Mouse (Mus musculus): ENCODE measurements around the gene Gm20518. TPM values are rescaled to one million over a fixed set of nuclear protein-coding genes. Genes with fewer than 3 reads are reported as not detected.
A peak's percentile ranks its signal among the peaks of the same experiment; 100 is the strongest.

Gm20518 gene
- polyA plus RNA-seq, 1 experiment from 2014 or later = 0.20 TPM

- no peak for DNase-seq (ENCODE audit: low spot score)
These were observed 4.6 kb upstream of the Gm20518 start for GRCm38 (mm10) chr16:17896091-17896490.

- no peak for DNase-seq (ENCODE audit: low spot score)
These were observed 2.5 kb upstream of the Gm20518 start, which contains the start of gene Tssk1 for GRCm38 (mm10) chr16:17893923-17894322. Tssk1 (plus strand) TSS chr16:17894223.

GRCm38 (mm10) chr16:17892606-17893005 is 1.1 kb upstream of the Gm20518 start:
- no peak for DNase-seq (ENCODE audit: low spot score)

GRCm38 (mm10) chr16:17890917-17891566 is 429 bp downstream of the Gm20518 start:
- DNase-seq (ENCODE audit: low spot score) = no peak

GRCm38 (mm10) chr16:17890342-17890727 is 1.1 kb downstream of the Gm20518 start:
- DNase-seq (ENCODE audit: low spot score) = no peak

GRCm38 (mm10) chr16:17889689-17890341 is 1.7 kb downstream of the Gm20518 start:
- DNase-seq (ENCODE audit: low spot score) = no peak

GRCm38 (mm10) chr16:17884116-17884515 is 7.4 kb downstream of the Gm20518 start:
- DNase-seq (ENCODE audit: low spot score) = no peak

GRCm38 (mm10) chr16:17882196-17882595 is 9.3 kb downstream of the Gm20518 start:
- no peak for DNase-seq (ENCODE audit: low spot score)

- DNase-seq (ENCODE audit: low spot score) = no peak
These were observed 11.9 kb downstream of the Gm20518 start for GRCm38 (mm10) chr16:17879571-17879970.

GRCm38 (mm10) chr16:17876096-17876495 is 15.4 kb downstream of the Gm20518 start:
- no peak for DNase-seq (ENCODE audit: low spot score)

GRCm38 (mm10) chr16:17875174-17875573 is 16.3 kb downstream of the Gm20518 start:
- no peak for DNase-seq (ENCODE audit: low spot score)

- DNase-seq (ENCODE audit: low spot score) = no peak
These were observed 18.5 kb downstream of the Gm20518 start for GRCm38 (mm10) chr16:17872995-17873394.

- DNase-seq (ENCODE audit: low spot score) = no peak
These were observed 20.2 kb downstream of the Gm20518 start for GRCm38 (mm10) chr16:17871248-17871647.

GRCm38 (mm10) chr16:17865770-17866169 is 25.7 kb downstream of the Gm20518 start:
- DNase-seq (ENCODE audit: low spot score) = no peak

- DNase-seq (ENCODE audit: low spot score) = no peak
These were observed 26.2 kb downstream of the Gm20518 start for GRCm38 (mm10) chr16:17865293-17865692.

GRCm38 (mm10) chr16:17858592-17858991 is 32.9 kb downstream of the Gm20518 start:
- peak; percentile 33 for DNase-seq (ENCODE audit: low spot score)

GRCm38 (mm10) chr16:17857157-17857556 is 34.3 kb downstream of the Gm20518 start:
- no peak for DNase-seq (ENCODE audit: low spot score)

- no peak for DNase-seq (ENCODE audit: low spot score)
These were observed 38.2 kb downstream of the Gm20518 start for GRCm38 (mm10) chr16:17853263-17853662.

- DNase-seq (ENCODE audit: low spot score) = no peak
These were observed 39.6 kb downstream of the Gm20518 start for GRCm38 (mm10) chr16:17851860-17852259.

GRCm38 (mm10) chr16:17851331-17851730 is 40.1 kb downstream of the Gm20518 start:
- no peak for DNase-seq (ENCODE audit: low spot score)

- DNase-seq (ENCODE audit: low spot score) = no peak
These were observed 42.0 kb downstream of the Gm20518 start for GRCm38 (mm10) chr16:17849486-17849885.

- DNase-seq (ENCODE audit: low spot score) = peak; percentile 61
These were observed 42.5 kb downstream of the Gm20518 start for GRCm38 (mm10) chr16:17848928-17849327.

- no peak for DNase-seq (ENCODE audit: low spot score)
These were observed 43.0 kb downstream of the Gm20518 start for GRCm38 (mm10) chr16:17848431-17848830.

Measured in thymus, postnatal 0 days (tissue).